Mouse (Mus musculus) liver, embryonic 13.5 days (tissue): ENCODE results near the gene Krt81. TPM values are rescaled to one million over a fixed set of nuclear protein-coding genes. Genes with fewer than 3 reads are reported as not detected.

Experiments
- ATAC-seq: fragments of 200-750 bp; cut with Nextera tagmentation; 2 replicates; pipeline ENCODE4 v1.8.0; 2017; ENCODE audit warnings: low read depth, mild to moderate bottlenecking, moderate number of reproducible peaks, moderate library complexity
- DNase-seq: peaks from one replicate; pipeline ENCODE4 v3.0.0; 2022
- H3K27ac ChIP-seq: fragments of 300-500 bp; sonication (generic); 2 replicates; pipeline ENCODE4 v1.5.1; 2015; ENCODE audit warnings: moderate library complexity, mild to moderate bottlenecking, inconsistent platforms
- H3K27me3 ChIP-seq: fragments of 300-500 bp; sonication (generic); 2 replicates; pipeline ENCODE4 v1.6.1; 2015; ENCODE audit warnings: mild to moderate bottlenecking, inconsistent platforms
- H3K36me3 ChIP-seq: fragments of 300-500 bp; sonication (generic); 2 replicates; pipeline ENCODE4 v1.6.1; 2015; ENCODE audit warnings: mild to moderate bottlenecking, inconsistent platforms
- H3K4me1 ChIP-seq: fragments of 300-500 bp; sonication (generic); replicated peaks from 2 replicates; pipeline ENCODE4 v1.6.1; 2015; ENCODE audit warnings: inconsistent platforms
- H3K4me2 ChIP-seq: fragments of 300-500 bp; sonication (generic); 2 replicates; pipeline ENCODE4 v1.6.1; 2015; ENCODE audit warnings: inconsistent platforms, mild to moderate bottlenecking, moderate library complexity
- H3K4me3 ChIP-seq: fragments of 300-500 bp; sonication (generic); replicated peaks from 2 replicates; pipeline ENCODE4 v1.5.1; 2015; ENCODE audit warnings: mild to moderate bottlenecking, inconsistent platforms
- H3K9ac ChIP-seq: fragments of 300-500 bp; sonication (generic); 2 replicates; pipeline ENCODE4 v1.6.1; 2015; ENCODE audit warnings: mild to moderate bottlenecking, inconsistent platforms
- H3K9me3 ChIP-seq: fragments of 300-500 bp; sonication (generic); replicated peaks from 2 replicates; pipeline ENCODE4 v1.6.1; 2016; ENCODE audit warnings: inconsistent platforms
- WGBS: fragments of 180-500 bp; shearing (Covaris S2); methylation state at CpG from one replicate; pipeline ENCODE4 v1.1.7; 2015; ENCODE audit not compliant: insufficient replicate concordance; 5-methylcytosine and 5-hydroxymethylcytosine counted together
- polyA plus RNA-seq: library from polyadenylated mRNA; unstranded; fragments of >200 nt; fragmentation: Nextera tagmentation; extraction: Ambion mirVana; gene quantifications from 2 replicates; pipeline ENCODE4 v1.2.1, GENCODE M21; 2015

The Krt81 gene
- polyA plus RNA-seq, result not detected in 2 replicates

DNA sequence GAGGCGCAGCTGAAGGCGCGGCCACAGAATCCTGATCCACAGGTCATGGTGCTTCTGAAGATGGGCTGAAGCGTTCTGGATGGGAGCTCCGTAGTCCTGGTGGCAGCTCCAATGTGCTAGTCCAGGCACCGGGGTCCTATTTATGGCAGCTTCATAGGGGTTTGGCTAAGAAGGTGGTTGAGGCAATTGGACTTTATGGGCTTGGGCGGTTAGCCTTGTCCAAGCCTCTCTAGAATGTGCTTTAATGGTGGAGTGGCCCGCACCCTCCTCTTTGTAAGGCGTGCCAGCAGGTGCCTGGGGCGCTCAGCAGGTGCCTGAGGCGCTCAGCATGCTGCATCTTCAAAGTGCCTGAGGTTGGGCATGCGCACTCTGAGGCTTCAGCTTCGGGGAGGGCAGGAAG lies at the start of gene Krt81:
Krt81 (minus strand) TSS at position 101 of the 400 bp plus-strand sequence.
- WGBS, result 69% methylated on average over 13 of the region's 13 CpGs
- Histone ChIP-seq H3K27ac (no peak within 1 kb of the TSS), H3K36me3 (no peaks in the 10 kb centered on the region), H3K9ac (no peak within 1 kb of the TSS), H3K27me3 (no peaks in the 10 kb centered on the region), H3K9me3 (no peaks in the 10 kb centered on the region), H3K4me3 (no peak within 1 kb of the TSS), H3K4me2 (no peak within 1 kb of the TSS), H3K4me1 (no peaks in the 10 kb centered on the region)
- ATAC-seq, result no peak
- DNase-seq, result no peak

DNA sequence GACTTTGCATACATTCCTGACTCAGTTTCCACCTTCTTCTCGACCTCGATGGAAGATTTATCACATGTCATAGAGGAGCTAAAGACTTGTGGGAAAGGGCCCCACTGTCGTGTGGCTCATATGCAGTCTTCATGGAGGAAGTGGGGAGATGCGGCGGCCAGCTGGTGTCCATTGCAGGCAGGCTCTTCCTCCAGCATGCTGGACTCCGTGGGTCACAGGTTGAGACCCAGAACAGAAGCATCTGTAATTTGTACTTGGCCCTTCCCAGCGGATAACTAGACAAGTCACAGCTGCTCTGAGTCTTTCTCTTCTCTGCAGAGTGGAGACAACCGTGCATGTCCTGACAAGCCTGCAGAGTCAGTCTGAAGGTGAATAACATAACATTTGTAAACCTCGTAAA lies 44.7 kb upstream of the Krt81 start:
- DNase-seq (no peak), ATAC-seq (no peak)
- Histone ChIP-seq H3K4me3 (no peak overlapping the region), H3K27ac (no peak overlapping the region), H3K4me2 (no peak overlapping the region), H3K9ac (no peak overlapping the region), H3K27me3 (no peaks in the 10 kb centered on the region), H3K4me1 (no peaks in the 10 kb centered on the region), H3K9me3 (no peaks in the 10 kb centered on the region), H3K36me3 (no peaks in the 10 kb centered on the region)
- 47% methylated on average over 9 of the region's 9 CpGs for WGBS

DNA sequence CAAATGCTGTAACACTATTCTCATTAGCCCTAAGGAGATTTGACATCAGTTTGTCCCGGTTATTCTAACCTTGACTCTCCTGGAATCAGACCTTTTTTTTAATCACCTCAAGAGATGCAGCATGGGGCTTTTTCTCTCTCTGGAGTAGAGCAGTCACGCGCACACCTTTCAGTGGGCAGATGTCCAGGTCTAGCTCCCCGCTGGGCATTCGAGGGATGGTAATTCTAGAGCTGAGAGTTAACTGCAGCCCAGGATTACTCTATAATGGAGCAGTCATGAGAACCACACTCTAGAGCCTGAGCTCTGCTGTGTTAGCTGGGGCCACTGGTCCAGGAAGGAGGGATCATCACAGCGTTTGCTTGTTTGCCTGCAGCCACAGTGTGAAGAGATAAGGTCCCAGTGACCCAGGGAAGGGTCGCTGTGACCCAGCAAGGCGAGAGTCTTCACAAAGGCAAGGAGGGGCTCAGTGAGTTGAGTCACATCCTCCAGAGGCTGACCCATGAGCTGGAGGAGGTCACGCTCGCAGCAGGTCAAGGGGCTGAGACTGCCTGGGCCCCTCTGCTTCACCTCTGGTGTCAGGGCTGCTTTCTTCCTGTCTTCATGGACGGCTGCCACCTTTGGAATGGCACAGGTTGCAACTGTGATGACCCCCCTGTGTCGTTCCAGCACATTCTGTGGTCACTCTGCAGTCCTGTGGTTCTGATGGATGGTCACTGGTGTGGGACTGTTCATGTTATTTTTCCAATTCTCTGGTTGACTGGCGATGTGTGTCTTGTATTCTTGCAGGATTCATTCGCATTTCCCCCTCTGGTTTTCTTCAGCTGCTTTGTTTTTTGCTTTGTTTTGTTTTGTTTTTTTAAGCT lies 43.6 kb upstream of the Krt81 start:
- H3K4me2 ChIP-seq, result no peak overlapping the region
- no peaks in the 10 kb centered on the region for H3K36me3 ChIP-seq
- no peak for DNase-seq
- no peak overlapping the region for H3K4me3 ChIP-seq
- H3K9me3 ChIP-seq, result no peaks in the 10 kb centered on the region
- ATAC-seq, result no peak
- no peak overlapping the region for H3K27ac ChIP-seq
- no peak overlapping the region for H3K9ac ChIP-seq
- H3K27me3 ChIP-seq, result no peaks in the 10 kb centered on the region
- H3K4me1 ChIP-seq, result no peaks in the 10 kb centered on the region
- 45% methylated on average over 14 of the region's 14 CpGs for WGBS

DNA sequence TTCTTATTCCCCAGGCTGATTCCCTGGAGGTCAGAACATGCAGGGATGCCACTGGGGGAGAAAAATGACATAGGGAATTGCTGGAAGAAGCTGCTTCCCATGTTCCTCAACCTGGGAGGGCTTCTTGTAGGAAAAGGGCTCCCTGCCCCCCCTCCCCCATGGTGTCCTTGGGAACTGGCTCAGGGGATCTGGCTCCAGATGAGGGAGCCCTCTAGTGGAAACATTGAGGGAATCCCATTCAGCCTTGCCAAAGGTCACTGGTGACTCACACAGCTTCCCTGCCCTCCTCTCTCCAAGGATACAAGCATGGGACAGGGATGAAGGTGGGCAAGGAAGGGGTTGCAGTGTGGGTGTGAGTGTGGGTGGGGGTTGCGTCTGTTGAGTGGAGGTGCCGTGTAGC lies 33.6 kb upstream of the Krt81 start:
- no peak overlapping the region for H3K4me2 ChIP-seq
- H3K9me3 ChIP-seq, result no peaks in the 10 kb centered on the region
- no peaks in the 10 kb centered on the region for H3K36me3 ChIP-seq
- H3K27ac ChIP-seq, result no peak overlapping the region
- H3K27me3 ChIP-seq, result no peaks in the 10 kb centered on the region
- H3K4me1 ChIP-seq, result no peaks in the 10 kb centered on the region
- no peak overlapping the region for H3K4me3 ChIP-seq
- no peak for ATAC-seq
- 50% methylated on average over 2 of the region's 2 CpGs for WGBS
- DNase-seq, result no peak
- no peak overlapping the region for H3K9ac ChIP-seq

DNA sequence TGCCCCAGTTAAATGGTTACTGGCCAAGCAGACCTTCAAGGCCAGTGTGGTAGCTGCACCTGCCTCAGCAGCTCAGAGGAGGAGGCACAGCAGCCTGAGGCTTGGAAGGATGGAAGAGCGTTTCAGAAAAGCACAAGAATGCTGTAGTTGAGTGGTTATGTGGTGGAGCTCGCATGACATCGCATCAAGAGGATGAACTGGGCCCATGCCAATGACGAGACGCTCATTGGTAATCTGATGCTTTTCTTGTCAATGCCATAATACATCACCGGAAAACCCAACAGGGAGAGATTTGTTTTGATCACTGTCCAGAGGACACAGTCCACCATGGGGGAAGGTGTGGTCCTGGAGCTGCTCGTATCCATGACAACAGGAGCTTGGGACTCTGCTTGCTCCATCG lies 31.7 kb upstream of the Krt81 start:
- Histone ChIP-seq H3K4me1 (no peaks in the 10 kb centered on the region), H3K27ac (no peak overlapping the region), H3K4me3 (no peak overlapping the region), H3K4me2 (no peak overlapping the region), H3K9me3 (no peaks in the 10 kb centered on the region), H3K9ac (no peak overlapping the region), H3K27me3 (no peaks in the 10 kb centered on the region), H3K36me3 (no peaks in the 10 kb centered on the region)
- no peak for DNase-seq
- no peak for ATAC-seq
- 73% methylated on average over 8 of the region's 8 CpGs for WGBS

DNA sequence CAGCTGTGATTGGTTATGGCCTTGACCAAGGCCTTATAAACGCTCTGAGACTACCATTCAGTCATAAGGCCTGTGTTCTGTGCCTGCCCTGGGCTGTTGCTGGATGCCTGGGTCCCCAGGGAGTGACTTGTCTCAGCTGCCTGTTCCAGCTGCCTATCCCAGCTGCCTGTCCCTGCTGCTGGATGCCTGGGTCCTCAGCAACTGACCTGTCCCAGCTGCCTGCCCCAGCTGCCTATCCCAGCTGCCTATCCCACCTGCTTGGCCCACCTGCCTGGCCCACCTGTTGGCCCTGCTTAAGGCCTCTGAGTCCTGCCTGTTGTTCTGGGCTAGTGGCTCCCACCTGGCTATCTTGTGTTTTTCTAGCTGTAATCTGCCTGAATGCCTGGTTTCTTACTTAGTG lies 30.7 kb upstream of the Krt81 start:
- DNase-seq (no peak), ATAC-seq (no peak)
- H3K9ac ChIP-seq, result no peak overlapping the region
- H3K9me3 ChIP-seq, result no peaks in the 10 kb centered on the region
- no peak overlapping the region for H3K27ac ChIP-seq
- no peak overlapping the region for H3K4me2 ChIP-seq
- H3K27me3 ChIP-seq, result no peaks in the 10 kb centered on the region
- H3K36me3 ChIP-seq, result no peaks in the 10 kb centered on the region
- no peaks in the 10 kb centered on the region for H3K4me1 ChIP-seq
- no peak overlapping the region for H3K4me3 ChIP-seq
- WGBS, result 35% methylated on average over 1 of the region's 1 CpGs

DNA sequence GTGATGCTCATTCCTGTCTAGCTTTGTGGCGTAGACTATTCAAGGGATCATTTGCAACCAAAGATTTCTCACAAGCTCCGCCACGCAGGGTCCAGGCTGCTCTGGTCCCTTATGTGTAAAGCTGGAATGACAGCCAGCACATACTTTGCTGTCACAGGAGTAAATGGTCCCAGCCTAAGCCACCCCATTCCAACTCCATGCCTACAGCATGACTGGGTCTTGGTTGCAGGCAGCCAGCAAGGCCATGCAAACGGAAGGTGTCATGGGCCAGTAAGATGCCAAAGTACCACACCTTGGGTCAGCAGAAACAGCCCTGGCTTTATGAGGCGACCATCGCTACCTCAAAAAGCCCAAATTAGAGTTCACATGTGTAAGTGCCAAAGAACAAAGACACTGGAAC lies 30.2 kb upstream of the Krt81 start:
- no peaks in the 10 kb centered on the region for H3K9me3 ChIP-seq
- H3K27ac ChIP-seq, result no peak overlapping the region
- no peaks in the 10 kb centered on the region for H3K4me1 ChIP-seq
- WGBS, result 71% methylated on average over 6 of the region's 6 CpGs
- H3K36me3 ChIP-seq, result no peaks in the 10 kb centered on the region
- no peaks in the 10 kb centered on the region for H3K27me3 ChIP-seq
- H3K4me2 ChIP-seq, result no peak overlapping the region
- no peak overlapping the region for H3K9ac ChIP-seq
- no peak for ATAC-seq
- no peak for DNase-seq
- H3K4me3 ChIP-seq, result no peak overlapping the region

DNA sequence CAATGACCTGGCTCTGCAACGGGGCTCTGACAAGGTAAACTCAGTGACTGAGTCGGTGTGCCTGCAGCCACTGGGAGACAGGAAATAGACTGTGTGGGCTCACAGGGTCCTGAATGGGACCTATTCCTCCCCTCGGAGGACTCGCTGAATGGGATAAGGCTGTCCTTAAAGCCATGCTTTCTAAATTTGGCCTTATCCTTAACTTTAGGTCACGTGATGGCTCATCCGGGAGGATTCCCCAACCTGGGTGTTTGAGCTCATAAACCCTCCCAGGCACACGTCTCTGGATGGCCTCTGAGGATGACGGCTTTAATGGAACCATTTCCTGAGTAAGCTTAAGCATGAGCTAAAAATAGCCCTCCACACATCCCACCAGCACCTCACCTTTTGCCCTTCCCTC lies 29.2 kb upstream of the Krt81 start:
- ATAC-seq (no peak), DNase-seq (no peak)
- Histone ChIP-seq H3K4me3 (no peak overlapping the region), H3K9me3 (no peaks in the 10 kb centered on the region), H3K27me3 (no peaks in the 10 kb centered on the region), H3K4me2 (no peak overlapping the region), H3K4me1 (no peaks in the 10 kb centered on the region), H3K27ac (no peak overlapping the region), H3K36me3 (no peaks in the 10 kb centered on the region), H3K9ac (no peak overlapping the region)
- WGBS, result 44% methylated on average over 8 of the region's 8 CpGs

DNA sequence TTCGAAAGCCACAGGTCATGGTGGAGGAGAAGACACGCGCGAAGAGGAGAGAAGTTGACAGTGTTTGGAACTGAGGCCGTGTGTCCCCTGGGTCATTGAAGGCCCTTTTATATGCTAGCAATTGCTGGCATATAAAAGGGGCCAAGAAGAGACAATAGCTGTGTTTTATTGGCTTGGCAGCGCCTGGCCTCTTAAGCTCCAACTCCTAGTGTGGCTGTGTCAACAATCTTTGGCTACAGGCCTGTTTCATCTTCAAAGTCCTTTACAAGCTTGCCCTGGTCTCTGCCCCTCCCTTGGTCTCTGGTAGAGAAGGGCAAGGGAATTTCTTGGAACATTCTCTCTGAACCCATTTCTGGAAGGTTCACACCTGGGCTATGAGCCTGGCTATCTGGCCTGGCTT lies 27.9 kb upstream of the Krt81 start, which contains the start of gene Krt83:
Krt83 (minus strand) TSS at position 82 of the 400 bp plus-strand sequence.
- no peak within 1 kb of the TSS for H3K27ac ChIP-seq
- H3K4me2 ChIP-seq, result no peak within 1 kb of the TSS
- H3K36me3 ChIP-seq, result no peaks in the 10 kb centered on the region
- no peaks in the 10 kb centered on the region for H3K27me3 ChIP-seq
- H3K9me3 ChIP-seq, result no peaks in the 10 kb centered on the region
- 80% methylated on average over 6 of the region's 6 CpGs for WGBS
- no peak within 1 kb of the TSS for H3K9ac ChIP-seq
- H3K4me1 ChIP-seq, result no peaks in the 10 kb centered on the region
- ATAC-seq (no peak), DNase-seq (no peak)
- no peak within 1 kb of the TSS for H3K4me3 ChIP-seq

DNA sequence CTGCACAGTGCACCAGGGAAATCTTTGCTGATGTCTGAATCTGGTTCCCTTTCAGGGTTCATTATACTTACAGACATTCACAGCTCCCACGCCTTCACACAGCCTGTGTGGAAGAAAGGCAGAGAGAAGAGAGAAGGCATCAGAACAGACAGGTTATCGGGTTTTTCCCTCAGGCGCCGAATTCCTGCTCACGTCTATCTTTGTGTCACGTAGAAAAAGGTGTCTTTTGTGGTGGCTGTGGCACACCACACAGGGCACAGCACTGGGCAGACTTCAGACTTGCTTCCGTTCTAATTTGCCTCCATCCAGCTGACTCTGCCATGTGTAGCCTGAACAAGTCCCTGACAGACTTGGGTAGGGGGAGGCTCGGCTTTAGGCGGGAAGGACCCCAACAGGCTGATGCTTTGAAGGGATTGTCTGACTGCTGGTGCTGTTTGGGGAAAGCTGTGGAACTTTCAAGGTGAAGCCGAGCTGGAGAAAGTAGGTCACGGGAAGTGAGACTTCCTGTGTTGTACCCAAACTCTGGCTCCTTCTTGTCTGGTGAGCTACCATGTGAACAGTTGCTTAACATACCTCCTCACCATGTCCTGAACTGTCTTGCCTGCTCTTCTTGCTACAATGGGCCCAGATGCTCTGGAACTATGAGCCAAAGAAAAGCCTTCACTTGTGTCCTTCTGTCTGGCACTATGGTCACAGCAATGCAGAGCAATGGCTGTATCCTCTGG lies 22.5 kb upstream of the Krt81 start:
- H3K4me1 ChIP-seq, result no peaks in the 10 kb centered on the region
- no peak overlapping the region for H3K27ac ChIP-seq
- no peaks in the 10 kb centered on the region for H3K36me3 ChIP-seq
- no peak overlapping the region for H3K4me3 ChIP-seq
- no peak overlapping the region for H3K4me2 ChIP-seq
- no peak overlapping the region for H3K9ac ChIP-seq
- H3K9me3 ChIP-seq, result no peaks in the 10 kb centered on the region
- ATAC-seq (no peak), DNase-seq (no peak)
- no peaks in the 10 kb centered on the region for H3K27me3 ChIP-seq
- WGBS, result 57% methylated on average over 11 of the region's 11 CpGs

DNA sequence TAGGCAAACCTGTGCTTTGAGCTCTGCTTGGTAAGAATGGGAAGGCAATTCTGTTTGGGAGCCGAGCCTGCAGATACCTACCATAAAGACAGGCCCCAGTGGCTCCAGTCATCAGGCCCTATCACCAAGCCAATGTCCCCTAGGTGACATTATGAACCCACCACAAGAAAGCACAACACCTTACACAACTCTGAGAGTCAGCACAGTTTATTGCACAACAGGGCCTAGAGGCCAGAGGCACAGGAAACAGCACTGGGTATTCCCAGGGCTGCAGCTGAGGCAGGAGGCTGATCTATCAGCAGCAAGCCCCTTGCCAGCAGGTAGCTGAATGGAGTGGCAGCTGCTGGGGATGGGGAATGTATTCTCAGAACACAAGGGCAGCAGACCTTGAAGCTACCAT lies 21.4 kb upstream of the Krt81 start:
- no peaks in the 10 kb centered on the region for H3K27me3 ChIP-seq
- no peak overlapping the region for H3K4me2 ChIP-seq
- H3K4me3 ChIP-seq, result no peak overlapping the region
- no peak overlapping the region for H3K9ac ChIP-seq
- no peak overlapping the region for H3K27ac ChIP-seq
- H3K9me3 ChIP-seq, result no peaks in the 10 kb centered on the region
- WGBS, result 35% methylated on average over 1 of the region's 1 CpGs
- H3K4me1 ChIP-seq, result no peaks in the 10 kb centered on the region
- no peaks in the 10 kb centered on the region for H3K36me3 ChIP-seq
- DNase-seq (no peak), ATAC-seq (no peak)
